Mouse (Mus musculus): ENCODE data around the gene H2afj.

H2afj gene

GRCm38 (mm10) chr6:136805409-136805775 lies 2.7 kb upstream of the H2afj start:
- CTCF ChIA-PET, result interaction anchor here (0.6 kb wide), 1 partner anchor 201 kb away, joined by 4 read pairs; no protein-coding TSS in a partner anchor

- CTCF ChIA-PET, result no interaction called here
These were observed 1.2 kb upstream of the H2afj start for GRCm38 (mm10) chr6:136806819-136807218.

- CTCF ChIA-PET, result interaction anchor here (1.4 kb wide), 1 partner anchor 13 kb away, joined by 3 read pairs; no protein-coding TSS in a partner anchor
These were observed 540 bp upstream of the H2afj start for GRCm38 (mm10) chr6:136807395-136808013.

GRCm38 (mm10) chr6:136808631-136809046 lies 595 bp downstream of the H2afj start:
- CTCF ChIA-PET, result interaction anchor here (0.6 to 1.4 kb wide), 3 partner anchors 12 to 135 kb away, joined by 3 to 5 read pairs (median 3); no protein-coding TSS in a partner anchor

GRCm38 (mm10) chr6:136809077-136809476 lies 1.0 kb downstream of the H2afj start:
- CTCF ChIA-PET, result interaction anchor here (0.6 to 1.4 kb wide), 3 partner anchors 11 to 135 kb away, joined by 3 to 5 read pairs (median 3); no protein-coding TSS in a partner anchor

- CTCF ChIA-PET, result no interaction called here
These were observed 1.6 kb downstream of the H2afj start for GRCm38 (mm10) chr6:136809673-136810072.

- CTCF ChIA-PET, result interaction anchor here (0.7 kb wide), 1 partner anchor 9 kb away, joined by 3 read pairs; no protein-coding TSS in a partner anchor
These were observed 3.2 kb downstream of the H2afj start for GRCm38 (mm10) chr6:136811196-136811595.

- CTCF ChIA-PET, result no interaction called here
These were observed 5.1 kb downstream of the H2afj start for GRCm38 (mm10) chr6:136813117-136813516.

- CTCF ChIA-PET, result no interaction called here
These were observed 7.3 kb downstream of the H2afj start for GRCm38 (mm10) chr6:136815381-136815780.

- CTCF ChIA-PET, result no interaction called here
These were observed 8.8 kb downstream of the H2afj start for GRCm38 (mm10) chr6:136816826-136817225.

GRCm38 (mm10) chr6:136817549-136817948 lies 9.5 kb downstream of the H2afj start:
- CTCF ChIA-PET, result interaction anchor here (0.6 kb wide), 1 partner anchor 354 kb away, joined by 8 read pairs; no protein-coding TSS in a partner anchor

- CTCF ChIA-PET, result interaction anchor here (0.9 to 1.5 kb wide), 2 partner anchors 9 to 12 kb away, joined by 3 read pairs; partner anchors contain the start of gene H2afj
These were observed 12.3 kb downstream of the H2afj start for GRCm38 (mm10) chr6:136820381-136820780.

- CTCF ChIA-PET, result interaction anchor here (1.0 to 1.5 kb wide), 2 partner anchors 10 to 13 kb away, joined by 3 to 4 read pairs; partner anchors contain the start of gene H2afj
These were observed 13.0 kb downstream of the H2afj start for GRCm38 (mm10) chr6:136821086-136821485.

GRCm38 (mm10) chr6:136824987-136825386 lies 16.9 kb downstream of the H2afj start:
- CTCF ChIA-PET, result interaction anchor here (1.5 kb wide), 1 partner anchor 16 kb away, joined by 5 read pairs; no protein-coding TSS in a partner anchor

- CTCF ChIA-PET, result no interaction called here
These were observed 19.1 kb downstream of the H2afj start for GRCm38 (mm10) chr6:136827116-136827515.

GRCm38 (mm10) chr6:136827516-136827880 lies 19.5 kb downstream of the H2afj start, which contains the start of gene BC049715:
Gene BC049715, plus strand, starts transcription at chr6:136827626.
- CTCF ChIA-PET, result no interaction called here

GRCm38 (mm10) chr6:136827881-136828561 lies 20.0 kb downstream of the H2afj start, which contains the start of gene Wbp11:
Gene Wbp11, minus strand, starts transcription at chr6:136828233.
- CTCF ChIA-PET, result no interaction called here

- CTCF ChIA-PET, result no interaction called here
These were observed 20.6 kb downstream of the H2afj start for GRCm38 (mm10) chr6:136828681-136829080.

- CTCF ChIA-PET, result interaction anchor here (0.6 kb wide), 1 partner anchor 199 kb away, joined by 3 read pairs; no protein-coding TSS in a partner anchor
These were observed 23.7 kb downstream of the H2afj start for GRCm38 (mm10) chr6:136831712-136832111.

- CTCF ChIA-PET, result no interaction called here
These were observed 27.3 kb downstream of the H2afj start, which contains the start of gene Smco3 for GRCm38 (mm10) chr6:136835352-136835751. Gene Smco3, minus strand, starts transcription at chr6:136835452.

GRCm38 (mm10) chr6:136837323-136837722 lies 29.3 kb downstream of the H2afj start:
- CTCF ChIA-PET, result no interaction called here

GRCm38 (mm10) chr6:136844903-136845302 lies 36.9 kb downstream of the H2afj start:
- CTCF ChIA-PET, result interaction anchor here (0.8 kb wide), 1 partner anchor 11 kb away, joined by 3 read pairs; no protein-coding TSS in a partner anchor
